Mouse (Mus musculus) MEL (cell line): ENCODE measurements around the gene March5.

Experiments used
- BHLHE40 ChIP-seq: IDR thresholded peaks from 2 replicates; pipeline ENCODE4 v1.6.1; 2012; ENCODE audit warnings: low read depth, mild to moderate bottlenecking, inconsistent platforms, low read length, improper control_type of control experiment, borderline replicate concordance
- EP300 ChIP-seq, 2 experiments: IDR thresholded peaks; 2 replicates each; pipeline ENCODE4 v1.6.1; 2011; ENCODE audit warnings: improper control_type of control experiment in 2 of 2, low read length in 2 of 2, low read depth in 1 of 2, mild to moderate bottlenecking in 1 of 2
- MAZ ChIP-seq: IDR thresholded peaks from 2 replicates; pipeline ENCODE4 v1.6.1; 2012; ENCODE audit warnings: low read depth, mild to moderate bottlenecking, inconsistent platforms, low read length, improper control_type of control experiment
- POLR2A ChIP-seq, 2 experiments: IDR thresholded peaks; 2 replicates each; pipeline ENCODE4 v1.6.1; 2011 to 2012; ENCODE audit warnings: low read length in 2 of 2, mild to moderate bottlenecking in 2 of 2, control low read depth in 1 of 2, improper control_type of control experiment in 1 of 2, low read depth in 1 of 2, moderate library complexity in 1 of 2; ENCODE audit not compliant: control insufficient read depth in 1 of 2, insufficient read depth in 1 of 2, poor library complexity in 1 of 2
- RCOR1 ChIP-seq: IDR thresholded peaks from 2 replicates; pipeline ENCODE4 v1.6.1; 2012; ENCODE audit warnings: low read depth, mild to moderate bottlenecking, inconsistent platforms, low read length, improper control_type of control experiment
- ZMIZ1 ChIP-seq: IDR thresholded peaks from 2 replicates; pipeline ENCODE4 v1.6.1; 2012; ENCODE audit warnings: low read depth, mild to moderate bottlenecking, inconsistent platforms, low read length, improper control_type of control experiment, moderate library complexity

GRCm38 (mm10) chr19:37238651-37239050 is 31.3 kb downstream of the March5 start:
- no peak for TF ChIP-seq POLR2A (IDR thresholded peaks at IDR 0.05; ENCODE audit: control insufficient read depth in 1 of 2, insufficient read depth in 1 of 2, low read depth in 1 of 2, low read length in 2 of 2, poor library complexity in 1 of 2)
- no peak for TF ChIP-seq RCOR1
- no peak for TF ChIP-seq EP300 (IDR thresholded peaks at IDR 0.05; ENCODE audit: low read depth in 1 of 2, low read length in 2 of 2)
- TF ChIP-seq ZMIZ1: no peak
- no peak for TF ChIP-seq MAZ
- TF ChIP-seq BHLHE40: no peak
